Mouse (Mus musculus): ENCODE results near the gene Zbtb9.
"Not testable (repeated sequence)": the region's sequence is repeated elsewhere in the genome, so short reads cannot be mapped to it uniquely, and the experiment has no call there.

Gene Zbtb9

DNA sequence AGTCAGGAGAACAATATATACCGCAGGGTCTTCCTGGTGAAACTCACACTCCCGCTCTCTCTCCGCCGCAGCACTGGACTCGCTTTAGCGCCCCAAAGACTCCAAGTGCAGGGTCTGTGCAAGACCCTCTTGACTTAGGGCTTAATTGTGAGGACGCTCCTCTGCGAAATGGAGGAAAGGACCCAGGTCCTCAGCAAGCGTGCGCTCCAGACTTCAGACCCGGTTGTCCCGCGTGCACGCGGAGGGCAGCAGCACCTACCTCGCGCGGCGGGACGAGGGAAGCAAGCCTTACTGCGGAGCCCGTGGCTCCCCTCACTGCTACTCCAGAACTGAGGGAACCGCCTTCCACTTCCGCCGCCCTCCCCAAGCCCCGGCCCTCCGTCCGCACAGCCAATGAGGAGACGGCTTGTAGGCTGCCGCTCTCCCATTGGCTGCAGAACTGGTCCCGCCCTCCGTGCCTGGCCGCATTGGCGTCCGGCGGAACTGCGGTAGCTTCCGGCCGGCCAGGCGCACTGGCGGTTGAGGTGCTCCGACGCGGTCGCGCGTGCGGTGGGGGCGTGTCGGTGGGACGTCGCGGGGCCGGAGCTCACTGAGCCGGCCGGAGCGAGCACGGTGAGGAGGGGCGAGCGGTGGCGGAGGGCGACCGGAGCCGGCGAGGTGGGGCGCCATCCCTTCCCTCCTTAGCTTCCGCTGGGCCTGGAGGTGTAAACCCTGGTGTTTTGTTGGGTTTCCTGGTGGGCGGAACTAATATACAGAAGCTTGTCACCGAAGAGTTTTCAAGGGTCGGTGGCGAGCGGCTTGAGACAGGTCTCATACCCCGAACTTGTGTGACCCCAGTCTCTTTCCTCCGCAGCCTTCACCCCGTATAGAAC, at the start of gene Zbtb9:
Zbtb9 (plus strand) TSS at position 465 of the 872 bp plus-strand sequence.
- DNase-seq (ENCODE audit: low spot score in 2 of 2), result peak; percentile 82 to 93

DNA sequence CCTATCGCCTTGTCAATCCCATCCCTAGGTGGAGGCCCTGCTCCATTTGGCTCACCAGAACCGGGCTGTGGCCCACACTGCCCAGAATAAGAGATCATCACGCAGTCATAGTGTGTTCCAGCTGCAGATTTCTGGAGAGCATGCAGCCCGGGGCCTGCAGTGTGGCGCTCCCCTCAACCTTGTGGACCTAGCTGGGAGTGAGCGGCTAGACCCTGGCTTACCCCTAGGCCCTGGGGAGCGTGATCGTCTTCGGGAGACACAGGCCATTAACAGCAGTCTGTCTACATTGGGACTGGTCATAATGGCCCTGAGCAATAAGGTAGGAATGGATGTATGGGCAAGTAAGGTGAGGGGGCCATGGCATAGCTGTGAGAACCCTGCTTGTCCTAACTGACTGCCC, 47.6 kb upstream of the Zbtb9 start:
- not testable (repeated sequence) for DNase-seq (ENCODE audit: low spot score in 2 of 2)

GRCm38 (mm10) chr17:26931795-26932194, 41.2 kb upstream of the Zbtb9 start:
- DNase-seq (ENCODE audit: low spot score in 2 of 2), result not testable (repeated sequence)

GRCm38 (mm10) chr17:26932839-26933398, 40.0 kb upstream of the Zbtb9 start, which contains the start of gene Phf1:
Phf1 (plus strand) TSS chr17:26933052.
- DNase-seq (ENCODE audit: low spot score in 2 of 2), result peak; percentile 89 to 95

DNA sequence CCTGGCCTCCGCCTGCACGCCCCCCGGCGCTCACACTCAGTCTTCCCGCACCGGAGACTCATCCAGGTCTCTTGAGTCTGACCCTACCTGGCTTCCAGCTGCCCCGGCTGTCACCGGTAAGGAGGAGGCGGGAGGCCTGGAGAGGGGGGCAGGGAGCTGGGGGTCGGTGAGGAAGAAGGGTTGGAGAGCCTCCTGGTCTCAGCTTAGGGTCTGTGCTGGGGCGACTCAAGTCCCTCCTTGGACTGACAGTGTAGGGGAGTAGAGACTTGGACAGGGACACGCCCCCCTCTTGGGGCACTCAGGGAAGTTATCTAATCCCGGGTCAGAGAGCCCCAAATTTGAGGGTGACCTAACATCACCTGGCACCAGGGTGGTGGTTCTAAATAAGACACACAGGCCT, 39.5 kb upstream of the Zbtb9 start:
- no peak for DNase-seq (ENCODE audit: low spot score in 2 of 2)

DNA sequence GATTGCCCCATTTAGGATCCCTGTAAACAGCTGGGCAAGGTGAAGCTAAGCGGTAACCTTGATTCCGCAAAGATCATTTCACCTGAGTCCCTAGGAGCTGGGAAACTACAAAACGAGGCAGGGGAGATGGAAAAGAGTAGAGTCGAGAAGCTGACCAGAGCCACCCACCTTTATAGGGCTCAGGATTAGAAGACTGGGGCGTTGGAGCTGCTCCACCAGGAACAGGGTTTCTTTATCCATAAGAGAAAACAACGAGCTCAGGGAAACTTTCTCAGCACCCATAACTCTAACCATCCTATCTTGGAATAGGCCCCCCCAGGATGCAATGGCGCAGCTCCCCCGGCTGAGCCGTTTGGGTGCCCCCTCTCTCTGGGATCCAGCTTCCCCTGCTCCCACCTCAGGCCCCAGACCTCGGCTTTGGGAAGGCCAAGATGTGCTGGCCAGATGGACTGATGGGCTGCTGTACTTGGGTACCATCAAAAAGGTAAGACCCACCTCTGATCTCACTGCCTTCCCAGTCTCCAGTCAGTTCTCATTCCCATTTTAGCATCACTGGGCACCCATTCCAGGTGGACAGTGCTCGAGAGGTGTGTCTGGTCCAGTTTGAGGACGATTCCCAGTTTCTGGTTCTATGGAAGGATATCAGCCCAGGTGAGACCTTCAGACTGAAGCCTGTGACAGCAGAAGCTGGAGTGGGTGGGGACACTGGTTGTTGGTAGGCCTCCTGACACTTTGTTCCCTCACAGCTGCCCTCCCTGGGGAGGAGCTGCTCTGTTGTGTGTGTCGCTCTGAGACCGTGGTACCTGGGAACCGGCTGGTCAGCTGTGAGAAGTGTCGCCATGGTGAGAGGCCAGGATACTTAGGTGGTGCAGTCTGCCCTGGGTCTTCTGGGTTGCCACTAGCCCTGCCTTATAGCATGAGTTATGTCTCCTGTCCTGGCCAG, 38.8 kb upstream of the Zbtb9 start:
- no peak for DNase-seq (ENCODE audit: low spot score in 2 of 2)

DNA sequence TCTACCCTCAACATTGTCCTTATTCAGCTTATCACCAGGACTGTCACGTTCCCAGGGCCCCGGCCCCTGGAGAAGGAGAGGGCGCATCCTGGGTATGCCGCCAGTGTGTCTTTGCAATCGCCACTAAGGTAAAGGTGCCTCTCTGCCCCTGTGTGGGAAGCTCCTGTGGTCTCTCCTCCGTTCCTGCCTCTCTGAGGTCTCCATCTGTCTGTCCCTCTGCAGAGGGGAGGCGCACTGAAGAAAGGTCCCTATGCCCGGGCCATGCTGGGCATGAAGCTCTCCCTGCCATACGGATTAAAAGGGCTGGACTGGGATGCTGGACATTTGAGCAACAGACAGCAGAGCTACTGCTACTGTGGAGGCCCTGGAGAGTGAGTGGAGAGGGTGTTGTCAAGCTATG, 37.9 kb upstream of the Zbtb9 start:
- no peak for DNase-seq (ENCODE audit: low spot score in 2 of 2)

- DNase-seq (ENCODE audit: low spot score in 2 of 2), result no peak
Measured at GRCm38 (mm10) chr17:26936453-26936852, 36.5 kb upstream of the Zbtb9 start.

- no peak for DNase-seq (ENCODE audit: low spot score in 2 of 2)
Measured at GRCm38 (mm10) chr17:26936921-26937695, 35.9 kb upstream of the Zbtb9 start.

DNA sequence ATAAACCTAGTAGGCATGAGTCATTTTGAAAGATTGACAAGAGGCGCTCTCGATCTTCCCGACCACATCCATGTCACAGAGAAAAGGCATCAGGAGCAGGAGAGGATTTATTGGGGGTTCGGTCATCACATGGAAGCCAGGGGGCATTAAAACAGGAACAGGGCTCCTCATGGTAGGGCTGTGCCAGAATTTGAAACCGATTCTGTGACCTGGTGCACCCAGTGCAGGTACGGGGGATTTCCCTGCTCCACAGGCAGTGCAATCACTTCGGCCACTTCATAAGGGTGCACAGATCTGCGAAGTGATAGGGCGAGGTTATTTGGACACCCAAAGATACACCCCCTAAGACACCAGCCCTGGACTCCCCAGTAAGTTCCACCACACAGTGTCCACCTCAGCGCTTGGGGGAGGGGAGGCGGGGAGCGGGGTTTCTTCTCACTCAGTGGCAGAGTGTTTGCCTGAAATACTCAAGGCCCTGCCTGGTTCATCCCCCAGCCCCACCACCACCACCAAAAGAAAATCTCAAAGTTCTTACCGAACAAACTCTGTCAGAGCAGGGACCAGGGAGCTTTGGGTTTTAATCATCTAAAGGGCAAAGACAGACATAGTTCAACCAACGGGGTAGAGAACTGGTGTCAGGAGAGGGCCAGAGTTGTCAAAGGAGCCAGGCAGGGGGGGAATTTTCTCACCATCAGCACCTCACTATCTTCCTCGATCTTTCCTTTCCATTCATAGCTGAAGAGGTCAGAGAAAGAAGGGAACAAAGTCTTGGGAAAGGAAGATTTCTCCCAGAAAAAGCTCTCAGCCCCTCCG, 34.9 kb upstream of the Zbtb9 start:
- no peak for DNase-seq (ENCODE audit: low spot score in 2 of 2)

- no peak for DNase-seq (ENCODE audit: low spot score in 2 of 2)
Measured at GRCm38 (mm10) chr17:26938731-26939130, 34.2 kb upstream of the Zbtb9 start.

DNA sequence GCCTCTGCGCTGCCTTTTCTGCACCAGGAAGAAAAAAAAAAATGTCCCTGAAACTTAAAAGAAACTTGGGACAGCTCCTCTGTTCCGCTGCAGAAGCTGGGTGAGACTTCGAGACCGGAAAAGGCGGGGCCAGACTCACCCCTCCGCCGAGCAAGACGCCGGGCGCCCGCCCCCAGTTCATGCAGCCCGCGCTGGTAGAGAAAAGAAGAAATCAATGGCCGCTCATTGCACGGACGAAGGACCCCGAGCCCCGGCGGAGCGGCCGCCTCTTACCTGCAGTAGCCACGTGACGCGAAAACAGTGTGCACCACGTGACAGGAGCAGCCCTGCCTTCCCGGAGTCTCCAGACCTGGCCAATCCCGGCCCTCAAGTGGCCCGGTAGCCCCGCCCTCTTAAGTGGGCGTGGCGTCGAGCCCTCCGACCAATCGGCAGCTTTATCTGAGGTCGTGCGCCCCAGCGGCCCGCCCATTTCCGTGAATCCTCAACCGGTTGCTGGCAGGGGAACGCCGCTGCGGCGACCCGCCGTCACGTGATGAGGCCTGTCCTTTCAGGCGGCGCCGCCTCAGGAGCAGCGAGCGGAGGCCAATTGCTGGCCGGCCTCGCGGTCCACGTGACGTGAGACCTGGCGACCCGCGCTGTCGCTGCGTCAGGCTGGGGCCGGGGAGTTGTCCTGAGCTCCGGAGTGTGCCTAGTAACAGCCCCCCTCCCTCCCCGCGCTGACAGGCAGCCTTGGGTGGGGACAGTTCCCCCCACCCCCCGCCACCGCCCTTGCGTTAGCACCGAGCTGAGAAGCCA, 33.6 kb upstream of the Zbtb9 start, which contains the start of gene Cuta:
Cuta (minus strand) TSS at position 392 of the 795 bp plus-strand sequence.
- DNase-seq (ENCODE audit: low spot score in 2 of 2), result peak; percentile 99

DNA sequence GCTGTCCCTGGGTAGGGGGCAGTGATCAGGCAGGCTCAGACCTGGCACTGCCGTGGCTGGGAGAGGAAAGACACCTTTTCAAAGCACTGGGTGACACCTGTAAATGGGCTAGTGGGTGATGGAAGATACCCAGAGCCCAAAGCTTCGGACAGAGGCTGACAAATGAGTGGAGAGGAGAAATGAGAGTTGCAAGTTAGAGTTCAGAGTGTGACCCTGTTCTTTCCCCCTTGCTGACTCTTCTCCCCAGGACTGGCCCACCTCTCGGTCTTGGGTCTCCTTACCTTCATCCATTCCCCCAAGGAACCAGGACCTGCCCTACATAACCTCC, 33.0 kb upstream of the Zbtb9 start:
- no peak for DNase-seq (ENCODE audit: low spot score in 2 of 2)

DNA sequence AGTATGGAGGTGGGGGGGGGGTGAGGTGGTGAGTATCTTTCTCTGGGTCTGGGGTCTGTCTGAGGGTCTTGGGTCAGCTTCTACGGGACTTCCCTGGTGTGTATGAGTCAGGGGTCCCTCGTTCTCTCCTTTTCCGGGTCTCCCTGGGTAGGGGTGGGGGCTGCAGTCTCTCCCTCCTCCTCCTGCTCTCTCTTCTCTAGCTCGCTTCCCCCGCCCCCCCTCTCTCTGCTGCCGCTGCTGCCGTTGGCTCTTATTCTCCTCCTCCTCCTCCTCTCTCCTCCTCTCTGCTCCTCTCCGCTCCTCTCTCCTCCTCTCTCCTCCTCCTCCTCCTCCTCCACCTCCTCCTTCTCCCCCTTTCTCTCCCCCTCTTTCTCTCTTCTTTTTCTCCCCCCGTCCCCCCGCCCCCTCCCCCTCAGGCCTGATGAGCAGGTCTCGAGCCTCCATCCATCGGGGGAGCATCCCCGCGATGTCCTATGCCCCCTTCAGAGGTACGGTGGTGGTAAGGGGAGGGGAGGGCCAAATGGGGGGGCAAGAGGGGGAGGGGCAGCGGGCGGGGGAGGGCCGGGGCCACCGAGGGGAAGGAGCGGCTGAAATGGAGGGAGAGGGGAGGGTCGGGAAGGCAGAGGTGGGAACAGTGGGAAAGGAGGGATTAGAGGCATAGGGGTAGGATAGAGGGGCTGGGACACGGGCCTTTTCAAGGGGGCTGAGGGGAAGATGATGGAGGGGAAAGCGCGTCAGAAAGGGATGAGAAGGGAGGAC, 31.8 kb upstream of the Zbtb9 start, which contains the start of gene Syngap1:
Syngap1 (plus strand) TSS at position 223 of the 759 bp plus-strand sequence.
- DNase-seq (ENCODE audit: low spot score in 2 of 2), result no peak

- no peak for DNase-seq (ENCODE audit: low spot score in 2 of 2)
Measured at GRCm38 (mm10) chr17:26941841-26942570, 31.0 kb upstream of the Zbtb9 start.

DNA sequence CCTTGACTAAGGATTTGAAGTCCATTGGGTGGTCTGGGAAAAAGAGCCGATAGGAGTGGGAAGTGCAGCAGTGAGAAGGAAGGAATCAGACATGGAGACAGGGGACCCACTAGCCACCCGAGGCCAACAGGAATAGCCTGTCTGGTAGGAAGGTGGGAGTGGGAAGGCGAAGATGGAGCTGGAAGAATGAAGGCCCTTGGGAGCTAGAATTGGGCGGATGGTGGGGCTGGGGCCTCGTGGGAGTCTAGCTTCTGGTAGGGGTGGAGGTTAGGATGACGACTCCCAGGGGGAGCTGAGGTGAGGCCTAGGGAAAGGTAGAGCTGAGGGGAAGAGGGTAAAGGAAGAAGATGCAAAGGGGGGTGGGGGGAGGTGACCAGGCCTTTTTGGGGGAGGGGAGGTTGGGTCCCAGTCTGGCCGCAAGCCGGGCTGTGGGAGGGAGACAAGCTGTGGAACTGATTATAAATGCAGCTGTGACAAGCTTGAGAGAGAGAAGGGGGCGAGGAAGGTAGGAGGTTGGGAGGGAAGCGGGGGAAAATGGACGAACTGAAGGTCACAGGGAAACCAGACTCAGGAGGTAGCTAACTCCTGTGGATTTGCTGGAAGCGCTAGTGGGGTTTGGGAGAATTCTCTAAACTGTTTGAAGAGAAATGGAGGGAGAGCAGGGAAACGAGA, 27.0 kb upstream of the Zbtb9 start:
- DNase-seq (ENCODE audit: low spot score in 2 of 2), result no peak

- DNase-seq (ENCODE audit: low spot score in 2 of 2), result peak in 1 of 2 experiments; percentile 63
Measured at GRCm38 (mm10) chr17:26946567-26946966, 26.4 kb upstream of the Zbtb9 start.

Data from frontal cortex, postnatal 25 days (tissue).